Mouse (Mus musculus): ENCODE results near the gene Bcas2.
"Not testable (repeated sequence)": the region's sequence is repeated elsewhere in the genome, so short reads cannot be mapped to it uniquely, and the experiment has no call there.

The Bcas2 gene

DNA sequence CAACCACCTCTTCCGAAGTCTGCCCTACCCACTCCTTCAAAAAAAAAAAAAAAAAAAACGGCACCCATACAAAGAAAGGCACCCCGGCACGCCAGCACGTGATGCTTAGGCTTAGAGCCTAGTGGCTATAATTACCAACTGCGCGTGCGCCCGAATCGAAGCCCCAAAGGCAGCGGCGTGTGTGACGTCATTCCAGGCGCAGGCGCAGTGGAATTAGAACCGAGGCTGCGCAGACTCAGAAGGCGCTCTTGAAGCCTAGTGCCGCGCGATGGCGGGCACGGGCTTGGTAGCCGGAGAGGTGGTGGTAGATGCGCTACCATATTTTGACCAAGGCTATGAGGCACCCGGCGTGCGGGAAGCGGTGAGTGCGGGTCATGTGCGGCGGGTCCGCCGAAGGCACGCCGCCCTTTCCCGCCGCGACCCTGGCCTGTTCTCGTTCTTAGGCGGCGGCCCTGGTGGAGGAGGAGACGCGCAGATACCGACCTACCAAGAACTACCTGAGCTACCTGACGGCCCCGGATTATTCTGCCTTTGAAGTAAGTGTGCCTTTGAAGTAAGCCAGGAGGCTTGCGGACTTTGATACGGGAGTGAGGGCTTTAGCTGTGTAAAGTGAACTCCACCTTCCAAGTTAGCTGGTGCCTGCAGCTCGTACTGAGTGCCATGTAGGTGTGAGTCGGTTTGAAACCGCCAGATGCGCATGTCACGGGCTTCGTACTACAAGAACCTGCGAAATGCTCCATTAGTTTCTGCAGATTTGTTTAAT is at the start of gene Bcas2:
Gene Bcas2 (plus strand): TSS at position 151 of the 763 bp plus-strand sequence.
- peak; percentile 96 for DNase-seq (ENCODE audit: low spot score)

DNA sequence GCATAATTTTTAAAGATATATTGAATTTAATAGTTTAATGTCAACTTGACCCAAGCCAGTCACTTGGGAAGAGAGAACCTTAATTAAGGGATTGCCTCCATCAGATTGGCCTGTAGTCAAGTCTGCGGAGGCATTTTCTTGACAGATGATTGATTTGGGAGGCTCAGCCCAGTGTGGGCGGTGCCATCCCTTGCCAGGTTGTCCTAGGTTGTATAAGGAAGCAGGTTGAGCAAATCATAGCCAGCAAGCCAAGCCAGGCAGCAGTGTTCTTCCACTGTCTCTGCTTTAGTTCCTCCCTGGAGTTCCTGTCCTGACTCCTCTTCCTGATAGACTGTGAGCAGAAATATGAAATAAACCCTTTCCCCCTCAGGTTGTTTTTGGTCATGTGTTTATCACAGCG is 47.8 kb upstream of the Bcas2 start:
- DNase-seq (ENCODE audit: low spot score): no peak

DNA sequence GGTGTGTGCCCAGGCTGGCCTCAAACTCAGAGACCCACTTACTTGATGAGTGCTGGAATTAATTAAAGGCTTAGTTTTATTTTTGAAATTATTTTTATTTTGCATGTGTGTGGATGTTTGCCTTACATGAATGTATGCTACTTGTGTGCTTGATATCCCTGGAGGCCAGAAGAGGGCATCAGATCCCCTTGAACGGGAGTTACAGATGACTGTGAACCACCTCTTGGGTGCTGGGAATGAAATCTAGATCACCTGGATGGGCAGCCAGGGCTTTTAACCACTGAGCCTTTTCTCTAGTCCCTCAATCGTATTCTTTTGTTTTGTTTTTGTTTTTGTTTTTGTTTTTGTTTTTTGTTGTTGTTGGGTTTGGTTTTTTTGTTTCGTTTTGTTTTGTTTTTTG is 45.3 kb upstream of the Bcas2 start:
- no peak for DNase-seq (ENCODE audit: low spot score)

DNA sequence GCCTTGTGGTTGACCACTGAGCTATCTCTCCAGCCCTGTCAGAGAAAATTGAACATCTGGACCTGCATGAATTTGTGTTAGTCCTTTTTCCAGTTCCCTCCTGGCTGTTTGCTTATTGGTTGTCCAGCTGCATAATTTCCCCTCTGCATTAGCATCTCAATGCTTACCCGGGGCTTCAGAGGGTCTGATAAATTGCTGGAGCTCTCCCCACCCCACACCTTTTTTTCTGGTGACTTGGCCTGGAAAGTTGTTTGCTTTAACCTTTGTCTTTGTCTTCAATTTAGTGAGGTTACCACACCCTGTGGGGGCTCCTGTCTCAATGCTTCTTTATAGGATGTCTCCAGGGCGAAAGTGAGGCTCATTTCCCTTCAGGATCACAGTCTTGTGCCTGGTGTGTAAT is 44.3 kb upstream of the Bcas2 start:
- DNase-seq (ENCODE audit: low spot score): no peak

DNA sequence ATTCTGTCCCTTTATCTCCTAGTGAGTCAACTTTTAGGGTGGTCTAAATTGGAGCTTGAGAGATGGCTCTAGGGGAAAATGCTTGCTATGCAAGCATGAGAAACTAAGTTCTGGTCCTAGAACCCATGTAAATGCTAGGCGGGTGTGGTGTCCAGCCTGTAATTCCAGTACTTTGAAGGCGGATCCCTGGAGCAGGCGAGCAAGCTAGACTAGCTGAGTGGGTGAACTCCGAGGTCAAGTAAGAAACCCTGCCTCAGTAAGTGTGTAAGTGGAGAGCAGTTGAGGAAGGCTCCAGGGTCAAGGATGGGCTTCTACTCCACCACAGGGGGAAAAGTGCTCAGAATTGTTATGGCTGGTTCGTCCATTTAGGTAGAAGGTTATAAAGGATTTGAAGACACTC is 43.7 kb upstream of the Bcas2 start:
- no peak for DNase-seq (ENCODE audit: low spot score)

DNA sequence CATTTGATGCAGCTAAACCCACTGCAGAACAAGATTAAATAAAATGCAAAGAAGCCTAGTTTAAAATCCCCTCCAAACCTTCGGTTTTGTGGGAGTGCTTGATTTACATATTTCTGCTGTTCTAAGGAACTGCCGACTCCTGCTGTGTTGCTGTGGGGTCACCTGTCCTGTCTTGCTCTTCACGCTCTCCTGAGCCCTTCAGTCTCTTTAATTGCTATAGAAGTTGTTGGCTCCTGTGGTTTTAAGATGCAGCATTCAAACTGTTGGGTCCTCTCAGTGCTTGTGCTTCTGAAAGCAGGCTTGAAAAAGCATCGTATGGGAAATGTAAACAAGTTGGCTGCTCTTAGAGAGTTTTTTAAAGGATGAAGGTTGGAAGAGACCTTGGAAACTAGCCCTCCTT is 43.2 kb upstream of the Bcas2 start:
- no peak for DNase-seq (ENCODE audit: low spot score)

DNA sequence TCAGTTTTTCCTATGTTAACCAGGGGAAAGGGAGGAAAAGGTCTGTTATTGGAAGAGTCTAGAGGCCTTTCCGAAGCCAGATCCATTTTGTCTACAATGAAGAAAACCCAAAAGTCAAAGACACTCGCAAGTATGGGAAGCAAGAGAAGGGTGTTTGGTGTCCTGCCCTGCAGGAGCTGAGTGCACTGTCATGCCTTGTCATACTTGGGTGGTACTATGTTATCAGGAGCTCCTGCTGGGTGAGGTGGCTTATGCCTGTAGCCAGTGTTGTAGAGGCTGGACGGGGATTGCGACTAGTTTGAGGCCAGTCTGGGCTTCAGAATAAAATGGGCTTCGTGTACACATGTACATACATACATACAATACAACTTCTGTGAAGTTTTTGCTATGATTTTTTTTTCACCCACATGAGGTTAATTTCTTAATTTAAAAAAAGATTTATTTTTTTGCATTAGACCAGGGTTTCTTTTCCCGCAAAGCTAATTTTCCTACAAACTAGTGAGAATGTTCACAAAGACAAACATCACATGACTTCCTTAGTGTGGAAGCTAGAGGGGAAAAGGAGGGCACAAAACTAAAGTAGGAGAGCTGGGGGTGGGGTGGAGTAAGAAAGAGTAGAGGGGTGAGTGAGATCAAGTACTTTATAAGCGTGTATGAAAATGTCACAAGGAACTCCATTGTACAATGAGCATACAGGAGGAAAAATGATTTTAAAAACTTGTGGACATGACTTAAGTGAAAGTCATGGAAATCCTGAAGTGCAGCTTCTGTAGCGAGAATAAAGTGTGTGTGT is 41.9 kb upstream of the Bcas2 start:
- DNase-seq (ENCODE audit: low spot score): no peak

DNA sequence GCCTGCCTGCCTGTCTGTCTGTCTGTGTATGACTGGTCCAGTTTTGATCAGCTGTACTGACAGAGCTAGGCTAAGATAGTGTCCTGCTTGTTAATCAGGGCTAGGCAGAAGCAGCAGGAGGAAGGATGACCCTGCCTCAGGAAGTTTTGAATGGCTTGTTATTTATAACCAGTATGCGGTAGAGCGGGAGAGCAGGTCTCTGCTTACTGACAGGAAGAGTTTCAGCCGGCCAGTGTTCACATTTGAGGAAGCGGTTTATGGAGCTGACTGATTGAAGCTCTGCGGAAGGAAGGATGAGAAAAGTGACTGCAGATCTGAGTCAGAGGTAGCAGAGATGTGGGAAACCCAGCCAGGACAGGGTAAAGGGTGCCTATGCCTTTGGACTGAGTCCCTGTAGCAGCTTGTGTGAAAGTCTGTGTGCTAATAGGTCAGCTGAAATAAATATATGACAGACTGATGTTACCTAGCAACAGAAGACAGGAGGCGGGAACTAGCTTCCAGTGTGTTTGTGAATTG is 41.2 kb upstream of the Bcas2 start:
- DNase-seq (ENCODE audit: low spot score): peak; percentile 7

DNA sequence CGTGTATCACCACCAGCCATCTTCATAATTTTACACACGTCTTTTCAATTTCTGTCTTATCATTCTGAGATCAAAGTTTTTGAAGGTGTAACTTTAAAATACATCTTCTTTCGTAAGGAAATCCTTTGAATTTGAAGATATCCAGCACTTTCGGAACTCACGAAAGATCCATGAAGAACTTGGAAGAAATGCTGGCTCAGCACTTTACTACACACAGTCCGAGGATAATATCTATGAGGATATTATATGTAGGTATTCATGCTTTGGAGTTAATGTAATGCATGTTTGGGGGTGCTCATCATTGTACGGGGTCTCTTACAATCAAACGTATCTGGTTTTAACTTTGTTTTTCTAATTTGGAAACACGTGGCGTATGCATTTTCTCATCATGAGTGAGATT is 38.4 kb upstream of the Bcas2 start:
- no peak for DNase-seq (ENCODE audit: low spot score)

DNA sequence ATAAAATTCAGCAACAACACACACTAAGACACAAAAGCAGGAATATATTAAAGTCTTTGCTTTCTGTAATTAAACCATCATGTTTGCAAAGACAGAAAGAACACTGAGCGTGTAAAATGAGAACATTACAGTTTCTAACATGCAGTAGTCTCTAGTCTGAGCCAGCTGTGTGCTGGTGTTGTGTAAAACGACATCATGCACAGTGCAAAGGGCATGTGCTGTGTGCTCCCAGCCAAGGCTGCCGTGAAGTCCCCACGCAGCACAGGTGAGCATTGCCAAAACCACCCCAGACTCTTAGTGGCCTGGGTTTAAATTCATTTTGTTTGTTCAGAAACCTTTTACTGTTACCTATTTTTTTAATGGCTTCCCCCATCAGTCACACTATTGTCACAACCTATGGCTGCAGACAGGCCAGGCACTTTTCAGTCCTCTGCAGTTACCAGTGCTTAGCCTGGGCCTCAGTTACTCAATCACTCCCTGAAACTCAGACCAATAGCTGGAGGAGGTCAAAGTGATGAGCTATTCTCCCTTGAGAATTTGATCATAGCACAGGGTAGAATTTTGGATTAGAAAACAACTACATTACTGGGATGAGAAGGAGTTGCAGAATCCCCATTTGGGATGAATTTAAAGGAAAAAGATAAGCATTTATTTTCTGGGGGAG is 34.9 kb upstream of the Bcas2 start:
- DNase-seq (ENCODE audit: low spot score): no peak

DNA sequence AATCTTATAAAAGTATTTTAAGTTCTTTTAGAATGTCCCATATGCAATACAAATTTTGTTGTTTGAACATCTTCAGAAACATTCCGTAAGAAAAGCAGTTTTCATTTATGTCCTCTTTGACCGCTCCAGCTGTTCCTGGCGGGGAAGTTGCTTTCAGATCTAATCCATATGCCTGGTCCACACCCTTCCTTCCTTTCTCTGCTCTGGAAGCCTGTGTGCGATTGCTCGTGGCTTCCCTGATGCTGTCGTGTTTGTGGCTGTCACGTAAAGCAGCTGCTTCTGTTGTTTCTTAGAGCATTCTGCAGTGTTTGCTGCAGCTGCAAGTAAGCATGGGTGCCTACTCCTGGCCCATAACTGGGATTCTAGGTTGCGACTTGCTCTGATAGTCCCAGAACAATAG is 32.4 kb upstream of the Bcas2 start:
- DNase-seq (ENCODE audit: low spot score): no peak

DNA sequence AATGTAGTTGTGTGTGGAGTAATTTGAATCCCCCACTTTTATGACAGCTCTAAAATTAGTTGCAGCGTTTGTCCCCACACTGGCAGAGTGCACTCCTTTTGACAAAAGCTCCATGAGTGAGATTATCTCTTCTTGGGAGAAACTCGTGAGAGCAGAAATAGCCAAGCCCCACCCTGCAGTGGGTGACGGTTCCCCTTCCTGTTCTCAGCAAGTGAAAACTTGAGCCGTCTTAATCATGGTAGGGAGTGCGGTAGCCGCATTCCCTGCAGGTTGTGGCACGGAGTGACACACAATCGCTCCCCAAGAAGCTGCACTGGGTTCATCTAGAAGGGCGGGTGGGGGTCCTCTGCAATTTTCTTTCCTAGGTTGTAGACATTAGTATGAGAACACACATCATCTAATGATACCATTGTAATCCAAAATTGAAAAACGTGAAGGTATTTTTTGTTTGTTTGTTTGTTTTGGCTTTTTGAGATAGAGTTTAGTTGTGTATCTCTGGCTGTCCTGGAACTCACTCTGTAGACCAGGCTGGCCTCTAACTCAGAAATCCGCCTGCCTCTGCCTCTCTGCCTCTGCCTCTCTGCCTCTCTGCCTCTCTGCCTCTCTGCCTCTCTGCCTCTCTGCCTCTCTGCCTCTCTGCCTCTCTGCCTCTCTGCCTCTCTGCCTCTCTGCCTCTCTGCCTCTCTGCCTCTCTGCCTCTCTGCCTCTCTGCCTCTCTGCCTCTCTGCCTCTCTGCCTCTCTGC is 31.2 kb upstream of the Bcas2 start:
- not testable (repeated sequence) for DNase-seq (ENCODE audit: low spot score)

DNA sequence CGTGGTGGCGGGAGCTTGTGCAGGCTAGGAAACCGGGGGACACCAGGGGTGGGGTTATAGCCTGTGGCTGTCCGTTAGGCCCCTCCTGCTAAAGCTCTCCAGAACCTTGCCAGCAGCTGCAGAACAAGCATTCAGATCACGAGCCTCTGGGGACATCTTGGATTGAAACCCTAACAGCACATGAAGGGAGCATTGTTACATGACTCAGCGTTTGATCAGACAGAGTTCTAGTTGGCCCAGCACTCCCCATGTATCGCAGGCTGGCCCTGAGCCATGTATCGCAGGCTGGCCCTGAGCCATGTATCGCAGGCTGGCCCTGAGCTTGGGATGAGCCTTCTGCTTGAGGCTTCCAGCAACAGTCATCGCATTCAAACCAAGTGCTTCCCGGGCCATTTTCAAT is 30.2 kb upstream of the Bcas2 start:
- DNase-seq (ENCODE audit: low spot score): no peak

DNA sequence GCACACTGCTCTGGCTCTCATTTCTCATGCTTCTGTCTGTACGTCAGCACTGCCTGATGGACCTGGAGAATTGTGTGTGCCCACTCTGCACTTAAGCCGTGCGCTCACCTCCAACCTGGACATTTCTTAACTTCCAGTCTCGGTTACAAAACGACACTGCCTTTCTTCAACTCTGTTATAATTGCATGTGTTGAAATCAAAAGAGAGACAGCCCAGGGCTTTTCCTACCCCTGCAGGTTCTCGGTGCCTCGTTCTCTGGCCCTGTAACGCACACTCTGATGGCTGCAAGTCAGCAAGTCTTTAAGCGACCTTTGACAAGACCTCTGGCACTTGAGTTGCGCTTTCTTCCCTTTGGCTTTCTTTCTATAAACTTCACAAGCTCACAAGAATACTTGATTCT is 29.1 kb upstream of the Bcas2 start:
- no peak for DNase-seq (ENCODE audit: low spot score)

DNA sequence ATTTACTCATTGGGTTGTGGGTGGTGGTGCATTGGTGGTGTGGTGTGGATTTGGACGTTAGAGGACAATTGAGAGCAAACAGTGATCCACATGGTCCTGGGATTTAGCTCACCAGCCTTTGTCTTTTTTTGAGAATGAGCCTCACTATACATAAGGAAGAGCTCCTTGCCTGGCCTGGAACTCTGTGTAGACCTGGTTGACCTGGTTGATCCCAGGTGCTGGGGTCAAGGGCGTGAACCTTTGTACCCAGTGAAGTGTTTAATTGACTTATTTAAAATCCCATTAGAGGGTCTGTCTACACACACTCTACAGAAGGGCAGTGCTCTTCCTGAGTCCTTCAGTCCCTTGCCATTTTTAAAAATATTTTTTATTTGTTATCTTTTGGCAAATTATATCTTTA is 26.1 kb upstream of the Bcas2 start:
- DNase-seq (ENCODE audit: low spot score): no peak

DNA sequence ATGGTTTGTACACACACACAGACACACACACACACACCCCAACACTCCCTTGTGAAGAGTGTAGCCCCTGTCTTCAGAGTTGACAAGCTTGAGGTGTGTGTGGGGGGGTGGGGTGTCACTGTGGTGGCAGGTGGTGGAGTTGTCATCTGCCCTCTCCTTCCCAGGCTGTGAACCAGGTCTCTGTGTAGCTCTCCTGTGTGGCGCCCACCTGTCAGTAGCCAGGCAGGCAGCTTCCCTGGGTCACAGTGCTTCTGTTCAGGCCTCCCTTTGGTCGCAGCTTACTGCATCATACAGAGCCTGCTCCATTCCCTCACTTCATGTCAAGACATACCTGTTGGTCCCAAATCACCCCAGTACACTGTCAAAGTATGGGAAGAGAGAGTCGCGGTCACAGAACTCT is 25.7 kb upstream of the Bcas2 start:
- DNase-seq (ENCODE audit: low spot score): no peak

DNA sequence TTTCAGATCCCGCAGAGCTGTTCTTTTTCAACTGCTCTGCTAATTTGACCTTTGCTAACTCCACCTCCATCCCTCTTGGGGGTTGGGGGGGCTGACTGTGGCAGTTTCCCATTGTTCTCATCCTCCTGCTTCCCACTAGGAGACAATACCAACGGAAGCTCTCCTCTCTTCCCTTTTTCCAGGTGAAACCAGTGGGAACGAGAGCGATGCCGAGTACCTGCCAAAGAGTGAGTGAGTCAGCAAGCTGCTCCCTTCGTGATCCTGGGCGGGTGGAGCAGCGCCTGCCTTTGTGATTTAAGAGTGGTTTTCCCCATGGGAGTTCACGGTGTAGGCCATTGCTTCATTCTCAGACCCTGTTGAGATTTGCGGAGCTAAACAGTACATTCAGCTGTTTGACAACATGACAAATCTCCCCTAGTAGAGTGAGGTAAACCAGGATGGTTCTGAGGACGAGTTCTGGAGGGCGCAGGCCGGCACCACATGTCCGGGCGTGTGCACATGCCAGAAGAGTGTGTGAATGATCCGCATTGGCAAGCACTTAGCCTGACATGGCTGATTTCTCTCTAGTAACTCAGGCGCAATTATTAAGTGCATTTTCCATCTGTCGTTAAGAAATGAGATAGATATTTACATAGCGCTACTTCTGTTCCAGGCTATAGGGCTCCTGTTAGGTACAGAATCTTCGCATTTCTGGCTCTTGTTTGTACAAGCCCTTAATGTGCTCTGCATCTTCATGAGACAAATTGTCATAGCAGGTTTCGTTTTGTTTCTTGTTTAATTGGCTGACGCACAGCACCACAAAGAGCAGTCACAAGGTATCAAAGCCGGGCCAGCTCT is 24.9 kb upstream of the Bcas2 start:
- DNase-seq (ENCODE audit: low spot score): no peak

DNA sequence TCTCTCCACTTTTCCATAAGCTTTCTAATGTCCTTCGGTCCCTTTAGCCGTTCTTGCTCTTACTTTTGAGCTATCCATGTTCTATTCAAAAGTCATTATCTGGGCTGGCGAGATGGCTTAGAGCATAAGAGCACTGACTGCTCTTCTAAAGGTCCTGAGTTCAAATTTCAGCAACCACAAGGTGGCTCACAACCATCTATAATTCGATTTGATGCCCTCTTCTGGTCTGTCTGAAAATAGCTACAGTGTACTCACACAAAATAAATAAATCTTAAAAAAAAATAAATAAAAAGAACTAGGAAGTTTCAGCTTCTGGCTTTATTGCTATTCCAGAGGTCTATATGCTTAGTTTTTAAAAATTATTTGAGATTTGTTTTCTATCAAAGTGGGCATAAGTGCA is 23.7 kb upstream of the Bcas2 start:
- DNase-seq (ENCODE audit: low spot score): no peak

DNA sequence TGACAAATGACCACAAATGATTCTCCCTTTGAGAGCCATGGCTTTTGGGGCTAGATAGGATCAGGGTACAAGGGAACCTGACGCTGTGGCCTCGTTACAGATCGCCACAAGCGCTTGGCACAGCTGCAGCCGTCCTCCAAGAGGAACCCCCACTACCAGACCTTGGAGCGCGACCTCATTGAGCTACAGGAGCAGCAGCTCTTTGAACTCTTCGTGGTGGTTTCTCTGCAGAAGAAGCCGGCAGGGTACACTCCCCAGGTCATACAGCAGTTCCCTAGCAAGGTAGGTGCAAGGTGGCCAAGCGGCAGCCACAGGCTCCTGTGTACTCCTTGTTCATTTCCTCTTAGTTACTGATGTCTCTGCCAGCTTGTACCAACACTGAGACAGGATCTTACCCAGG is 22.5 kb upstream of the Bcas2 start:
- DNase-seq (ENCODE audit: low spot score): no peak

DNA sequence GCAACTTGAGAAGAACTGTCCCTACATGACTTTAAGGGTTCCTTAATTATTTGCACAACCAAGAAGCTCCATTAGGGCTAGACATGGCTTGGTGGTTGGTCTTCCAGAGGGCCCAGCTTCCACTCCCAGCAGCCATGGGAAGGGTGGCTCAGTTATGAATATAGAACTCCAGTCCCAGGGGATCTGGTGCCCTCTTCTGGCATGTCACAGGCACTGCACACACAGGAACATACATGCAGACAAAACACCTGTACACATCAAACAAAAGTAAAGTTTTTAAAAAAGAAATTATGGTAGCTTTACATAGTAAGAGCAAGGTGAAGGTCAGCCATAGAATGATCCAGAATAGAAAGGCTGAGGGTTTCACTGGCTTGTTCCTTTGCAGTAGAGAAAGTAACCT is 17.7 kb upstream of the Bcas2 start:
- DNase-seq (ENCODE audit: low spot score): no peak

DNA sequence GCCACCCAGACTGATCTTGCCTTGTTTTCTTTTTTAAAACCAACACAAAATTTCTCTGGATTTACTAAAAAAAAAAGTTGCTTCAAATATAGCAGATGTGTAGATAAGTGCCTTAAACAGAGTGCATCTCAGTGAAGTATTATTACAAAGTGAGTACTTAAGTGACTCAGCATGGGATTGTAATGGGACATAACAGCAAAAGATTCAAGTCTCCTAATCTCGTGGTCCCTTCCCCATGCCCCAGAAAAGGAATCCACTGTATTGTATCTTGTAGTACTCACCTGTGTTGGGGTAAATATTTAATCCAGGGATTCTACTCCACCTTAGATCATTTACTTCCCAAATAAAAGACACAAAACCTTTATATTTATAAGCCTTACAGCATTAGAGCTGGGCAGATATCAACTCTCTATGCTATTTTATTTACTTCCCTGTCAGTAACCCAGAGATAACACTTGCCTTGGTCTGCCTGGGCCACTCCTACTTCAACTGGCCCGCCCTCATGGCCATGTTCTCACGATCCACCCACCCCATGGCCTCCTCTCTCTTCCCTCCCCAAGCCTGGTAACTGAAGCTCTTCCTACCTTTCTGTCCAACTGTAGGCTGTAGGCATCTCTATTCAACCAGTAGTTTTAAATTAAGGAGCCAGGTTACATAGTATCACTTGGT is 12.1 kb upstream of the Bcas2 start:
- no peak for DNase-seq (ENCODE audit: low spot score)

Measured in left cerebral cortex, adult 11 months (tissue).